ENCODE assay signal across 17 mouse cellular contexts in the genomic region with DNA sequence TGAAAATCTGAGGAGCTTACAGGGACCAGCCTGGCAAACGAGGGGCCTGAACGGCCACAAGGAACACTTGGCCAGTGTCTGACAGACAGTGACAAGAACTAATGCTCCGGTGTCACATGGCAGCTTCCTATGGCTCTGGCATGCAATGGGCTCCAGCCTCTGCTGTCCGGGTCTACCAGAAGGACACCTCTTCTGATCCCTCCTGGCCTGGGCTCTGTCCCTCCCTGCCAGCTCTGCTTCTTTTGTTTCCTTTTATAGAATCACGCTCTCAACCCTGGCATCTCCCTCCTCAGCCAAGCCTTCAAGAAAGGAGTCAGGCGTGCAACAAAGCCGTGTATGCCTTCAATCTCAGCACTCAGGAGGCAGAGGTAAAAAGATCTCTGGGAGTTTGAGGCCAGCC. TPM values are rescaled to one million over a fixed set of nuclear protein-coding genes. Genes with fewer than 3 reads are reported as not detected.
DNase-seq lines count a peak whose midpoint lies in the region; ATAC-seq and TF ChIP-seq lines count a peak whose summit lies in the region.
"Had no signal": no experiment of that assay in that cellular context is flagged by ENCODE, and none has a peak within 500 bp of the region (broad histone marks: within the 10 kb centered on the region; RNA-seq: fewer than 3 reads in every experiment).

No protein-coding gene starts in this region.

- TF ChIP-seq CTCF in testis, adult 2 months (IDR thresholded peaks at IDR 0.05; ENCODE audit: control insufficient read depth, insufficient read depth, insufficient replicate concordance, low read depth, low read length): no peak

- DNase-seq in cerebellum, postnatal 25 days: peak; percentile 35 to 52
- DNase-seq in cerebellum, adult 9-10 months: no peak
- no peak for DNase-seq in testis, postnatal 10 days (ENCODE audit: low spot score)
- DNase-seq in frontal cortex, postnatal 10 days (ENCODE audit: low spot score in 2 of 2): no peak
- DNase-seq in neural tube, embryonic 10.5 days (ENCODE audit: extremely low spot score, low spot score): no peak
- DNase-seq: forebrain, postnatal 0 days; kidney, adult 11 months; left cerebral cortex, postnatal 4 days; lung, adult 18-20 months; right cerebral cortex, postnatal 4 days; thymus, postnatal 4 days had no signal

- H3K36me3 ChIP-seq in testis, adult 2 months (ENCODE audit: control insufficient read depth, insufficient read depth, low read length): no peaks in the 10 kb centered on the region
- 0 out of 2 replicates have a peak, but pooled peaks cover 3% of the 10 kb centered on the region for H3K36me3 ChIP-seq in heart, embryonic 16.5 days (ENCODE audit: control insufficient read depth, insufficient read depth)

- no peak overlapping the region for H3K4me2 ChIP-seq in heart, embryonic 16.5 days (ENCODE audit: low read depth, low read length)
- H3K4me2 ChIP-seq: liver, embryonic 11.5 days had no signal

- H3K27ac ChIP-seq in testis, adult 2 months (ENCODE audit: control insufficient read depth, insufficient read depth, low read depth, low read length): peak overlapping the region; percentile 71
- peak overlapping the region; percentile 84 for H3K27ac ChIP-seq in heart, embryonic 16.5 days (ENCODE audit: low read length)
- H3K27ac ChIP-seq: forebrain, embryonic 10.5 days had no signal

- peaks cover 23% of the 10 kb centered on the region for H3K4me1 ChIP-seq in testis, adult 2 months (ENCODE audit: control insufficient read depth, insufficient read depth, low read length)
- H3K4me1 ChIP-seq in heart, embryonic 16.5 days (ENCODE audit: control insufficient read depth, insufficient read depth, low read length): peaks cover 31% of the 10 kb centered on the region

- no peak for TF ChIP-seq POLR2A in testis, adult 2 months (IDR thresholded peaks at IDR 0.05; ENCODE audit: control insufficient read depth, low read depth, low read length)

- WGBS in heart, embryonic 16.5 days: 51% methylated on average over 7 of the region's 7 CpGs

- H3K4me3 ChIP-seq in testis, adult 2 months (ENCODE audit: control insufficient read depth, low read depth, low read length): no peak overlapping the region
- no peak overlapping the region for H3K4me3 ChIP-seq in heart, embryonic 16.5 days (ENCODE audit: low read length)
- H3K4me3 ChIP-seq: forebrain, embryonic 10.5 days; megakaryocyte, embryonic 14.5 days had no signal

- ATAC-seq in heart, embryonic 16.5 days (replicated peaks; ENCODE audit: extremely low read depth, insufficient read depth, low FRiP score): peak; percentile 33
- ATAC-seq: forebrain, postnatal 0 days had no signal

- no peaks in the 10 kb centered on the region for H3K9me3 ChIP-seq in heart, embryonic 16.5 days (replicated peaks; ENCODE audit: control insufficient read depth, low read length)
- H3K9me3 ChIP-seq: forebrain, embryonic 10.5 days; megakaryocyte, embryonic 14.5 days had no signal

- peak overlapping the region; percentile 7; the same call in 1 of the 2 replicates for H3K9ac ChIP-seq in heart, embryonic 16.5 days (ENCODE audit: low read length)
- H3K9ac ChIP-seq: forebrain, postnatal 0 days had no signal

- no peaks in the 10 kb centered on the region for H3K27me3 ChIP-seq in testis, adult 2 months (ENCODE audit: control insufficient read depth, insufficient read depth, low read length)
- H3K27me3 ChIP-seq in heart, embryonic 16.5 days (ENCODE audit: control insufficient read depth, insufficient read depth, low read length): no peaks in the 10 kb centered on the region
- H3K27me3 ChIP-seq: CH12.LX; megakaryocyte, embryonic 14.5 days had no signal

RNA-seq across cellular contexts. Expression of a gene that starts 11.6 kb away (rescaled TPM):
- polyA plus RNA-seq in testis, adult 2 months (2012; rRNA removed): 145 and 152 TPM in 2 replicates
- 107 and 110 TPM in 2 replicates for polyA plus RNA-seq in heart, embryonic 16.5 days (2015; fragmentation: Nextera tagmentation; extraction: Ambion mirVana)

RNA-seq across cellular contexts. Expression of a gene that starts 11.7 kb away (rescaled TPM):
- 422 and 444 TPM in 2 replicates for polyA plus RNA-seq in testis, adult 2 months (2012; rRNA removed)
- 0.29 and 0.47 TPM in 2 replicates for polyA plus RNA-seq in heart, embryonic 16.5 days (2015; fragmentation: Nextera tagmentation; extraction: Ambion mirVana)

RNA-seq across cellular contexts. Expression of a gene that starts 14.6 kb away (rescaled TPM):
- 6.6 and 7.7 TPM in 2 replicates for polyA plus RNA-seq in testis, adult 2 months (2012; rRNA removed)
- 89.4 and 98.0 TPM in 2 replicates for polyA plus RNA-seq in heart, embryonic 16.5 days (2015; fragmentation: Nextera tagmentation; extraction: Ambion mirVana)

RNA-seq across cellular contexts. Expression of a gene that starts 15.4 kb away (rescaled TPM):
- polyA plus RNA-seq in testis, adult 2 months (2012; rRNA removed): 8.5 and 9.0 TPM in 2 replicates
- polyA plus RNA-seq in heart, embryonic 16.5 days (2015; fragmentation: Nextera tagmentation; extraction: Ambion mirVana): 50.8 and 52.6 TPM in 2 replicates

RNA-seq across cellular contexts. Expression of a gene that starts 32.5 kb away (rescaled TPM):
- polyA plus RNA-seq in testis, adult 2 months (2012; rRNA removed): 103 TPM in 2 replicates
- polyA plus RNA-seq in heart, embryonic 16.5 days (2015; fragmentation: Nextera tagmentation; extraction: Ambion mirVana): 140 and 155 TPM in 2 replicates

Comparison
In these comparisons a context has a peak if more than half of its experiments do, and no peak if none do; other contexts are left out.
1. DNase-seq: peak in cerebellum, postnatal 25 days (2 of 2); none in cerebellum, adult 9-10 months (single experiment), testis, postnatal 10 days (single experiment), frontal cortex, postnatal 10 days (0 of 2) and neural tube, embryonic 10.5 days (single experiment).
2. RNA of a gene that starts 11.7 kb away (polyA plus RNA-seq): 422 to 444 TPM in testis, adult 2 months; 0.29 to 0.47 TPM in heart, embryonic 16.5 days; every median in the first group is over 100 times any median in the second.
3. RNA of a gene that starts 14.6 kb away (polyA plus RNA-seq): 89.4 to 98.0 TPM in heart, embryonic 16.5 days; 6.6 to 7.7 TPM in testis, adult 2 months; every median in the first group is over 10 times any median in the second.